Mouse (Mus musculus) lung, postnatal 10 days (tissue): Measurements from ENCODE around the gene Gm2a.

Experiments used
- DNase-seq: peaks from one replicate; pipeline ENCODE4 v3.0.0; 2021

Gene Gm2a

DNA sequence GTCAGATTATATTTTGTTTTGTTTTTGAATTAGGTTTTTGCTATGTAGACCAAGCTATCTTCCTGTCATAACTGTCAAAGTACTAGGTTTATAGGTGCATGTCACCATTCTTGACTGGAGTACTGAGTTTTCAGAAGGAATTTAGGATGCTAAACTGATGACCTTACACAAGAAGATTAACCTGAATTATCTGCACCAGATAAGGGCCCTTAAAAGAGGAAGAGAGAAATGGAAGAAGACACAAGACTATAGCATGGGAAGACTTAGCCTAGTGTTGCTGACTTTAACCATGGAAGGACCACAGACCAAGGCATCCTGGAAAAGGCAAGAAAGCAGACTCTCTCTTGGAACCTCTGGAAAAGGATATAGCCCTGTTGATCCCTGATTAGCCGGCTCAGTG lies 35.3 kb downstream of the Gm2a start:
- no peak for DNase-seq

DNA sequence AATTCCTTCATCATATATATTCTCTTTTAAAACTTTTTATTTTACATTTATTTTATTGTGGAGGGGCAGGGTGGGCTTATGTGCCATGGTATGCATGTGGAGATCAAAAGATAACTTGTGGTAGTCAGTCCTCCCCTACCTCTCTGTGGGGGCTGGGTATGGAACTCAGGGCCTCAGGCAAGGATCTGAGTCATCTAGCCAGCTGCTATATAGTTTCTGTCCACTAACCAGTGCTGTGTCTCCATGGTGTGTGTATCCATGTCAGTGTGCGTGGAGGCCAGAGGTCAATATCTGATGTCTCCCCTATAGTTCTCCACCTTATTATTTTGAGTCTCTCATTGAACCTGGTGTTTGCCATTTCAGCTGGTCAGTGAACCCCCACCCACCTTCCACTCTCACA lies 36.5 kb downstream of the Gm2a start:
- no peak for DNase-seq

DNA sequence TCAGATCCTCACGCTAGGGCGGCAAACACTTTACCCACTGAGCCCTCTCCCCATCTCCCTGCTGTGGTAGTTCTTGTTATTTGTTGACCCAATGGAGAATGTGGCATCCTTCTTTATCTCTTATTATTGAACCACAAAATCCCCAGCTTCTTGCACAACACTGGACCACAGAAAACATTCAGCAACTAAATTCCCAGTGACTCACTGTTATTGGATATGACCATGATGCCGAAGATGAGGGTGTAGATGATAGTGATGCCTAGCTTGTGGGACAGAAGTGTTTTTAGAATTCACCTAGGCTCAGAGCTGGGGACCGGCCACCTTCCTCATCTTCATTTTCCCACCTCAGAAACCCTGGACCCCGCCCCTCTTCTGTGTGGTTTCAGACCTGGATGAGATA lies 37.0 kb downstream of the Gm2a start:
- no peak for DNase-seq

DNA sequence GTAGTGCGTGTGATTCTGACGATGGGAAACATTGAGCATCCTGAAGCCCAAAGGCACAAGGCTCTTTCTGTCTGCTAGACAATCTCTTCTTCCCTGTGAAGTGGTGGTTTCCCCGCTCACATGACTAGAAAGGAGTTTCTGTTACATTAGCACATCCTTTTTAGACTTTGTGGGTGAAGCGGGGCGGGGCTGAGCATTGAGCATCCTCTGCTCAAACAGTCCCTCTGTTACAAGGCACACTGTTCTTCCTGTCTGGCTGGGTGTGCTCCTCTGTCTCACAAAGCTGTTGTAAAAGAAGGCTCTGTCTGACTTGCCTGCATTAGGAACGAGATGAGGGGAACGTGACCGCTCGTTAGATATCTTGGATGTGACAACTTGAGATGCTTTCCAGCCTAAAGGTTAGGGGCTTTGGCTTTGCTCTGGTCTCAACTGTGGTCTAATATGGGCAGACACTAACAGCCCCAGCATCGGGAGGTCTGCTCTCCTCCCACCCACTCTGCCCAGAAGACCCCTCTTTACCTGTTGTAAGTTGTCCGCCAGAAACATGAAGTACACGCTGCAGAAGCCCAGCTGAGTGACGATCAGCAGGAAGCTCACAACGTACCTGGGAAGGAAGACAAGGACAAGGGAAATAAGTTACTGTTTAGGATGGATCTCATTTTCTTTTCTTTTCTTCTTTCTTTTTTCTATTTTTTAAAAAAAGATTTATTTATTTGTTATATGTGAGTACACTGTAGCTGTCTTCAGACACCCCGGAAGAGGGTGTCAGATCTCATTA lies 39.0 kb downstream of the Gm2a start:
- DNase-seq, result no peak

DNA sequence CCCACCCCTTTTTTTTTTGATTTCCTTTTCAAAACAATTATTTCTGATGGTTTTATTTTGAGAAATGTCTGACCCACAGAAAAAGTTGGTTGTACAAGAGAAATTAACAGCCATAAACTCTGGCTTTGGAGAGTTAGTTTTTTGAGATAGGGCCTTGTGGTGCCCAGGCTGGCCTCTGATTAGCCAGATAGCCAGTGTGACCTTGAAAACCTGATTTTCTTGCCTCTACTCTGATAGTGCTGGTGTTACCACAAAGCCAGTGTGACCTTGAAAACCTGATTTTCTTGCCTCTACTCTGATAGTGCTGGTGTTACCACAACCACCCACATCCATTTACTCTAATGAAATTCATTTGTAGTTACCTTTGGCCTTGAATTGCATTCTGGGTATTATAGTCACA lies 39.7 kb downstream of the Gm2a start:
- DNase-seq, result no peak

DNA sequence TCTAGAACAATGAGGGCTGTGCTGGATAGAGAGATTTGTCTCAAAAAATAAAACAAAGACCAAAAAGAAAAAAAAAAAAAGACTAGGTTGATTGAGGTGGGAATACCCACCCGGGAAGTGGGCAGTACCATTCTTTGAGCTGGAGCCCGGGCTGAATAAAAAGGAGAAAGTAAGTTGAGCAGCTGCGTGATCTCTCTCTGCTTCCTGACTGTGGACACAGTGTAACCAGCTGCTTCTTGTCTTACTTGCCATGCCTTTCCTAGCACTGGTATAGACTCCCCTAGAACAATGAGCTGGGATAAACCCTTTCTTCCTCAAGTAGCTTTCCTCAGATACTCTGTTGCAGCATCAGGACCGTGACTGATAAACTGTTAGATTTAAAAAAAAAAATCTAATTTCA lies 43.6 kb downstream of the Gm2a start:
- no peak for DNase-seq

DNA sequence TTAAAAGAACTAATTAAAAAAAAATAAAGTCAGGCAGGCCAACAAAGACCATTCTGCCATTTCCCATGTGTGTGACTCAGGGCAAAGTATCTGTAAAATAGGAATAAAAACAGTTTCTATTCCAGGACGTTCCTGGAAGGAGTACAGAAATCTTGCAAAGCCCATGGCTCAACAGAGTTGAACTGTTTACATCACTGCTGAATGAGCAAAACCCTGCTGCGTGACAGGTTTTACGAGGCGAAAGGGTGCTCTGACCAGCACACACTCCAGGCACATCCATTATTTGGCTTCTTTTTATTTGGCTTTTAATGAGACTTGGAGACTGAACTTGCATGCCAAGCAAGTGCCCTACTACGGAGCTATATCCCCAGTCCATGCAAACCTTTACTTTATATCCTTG lies 46.1 kb downstream of the Gm2a start:
- DNase-seq, result no peak

- DNase-seq, result no peak
Observed at GRCm38 (mm10) chr11:55146855-55147254, 48.9 kb downstream of the Gm2a start.

DNA sequence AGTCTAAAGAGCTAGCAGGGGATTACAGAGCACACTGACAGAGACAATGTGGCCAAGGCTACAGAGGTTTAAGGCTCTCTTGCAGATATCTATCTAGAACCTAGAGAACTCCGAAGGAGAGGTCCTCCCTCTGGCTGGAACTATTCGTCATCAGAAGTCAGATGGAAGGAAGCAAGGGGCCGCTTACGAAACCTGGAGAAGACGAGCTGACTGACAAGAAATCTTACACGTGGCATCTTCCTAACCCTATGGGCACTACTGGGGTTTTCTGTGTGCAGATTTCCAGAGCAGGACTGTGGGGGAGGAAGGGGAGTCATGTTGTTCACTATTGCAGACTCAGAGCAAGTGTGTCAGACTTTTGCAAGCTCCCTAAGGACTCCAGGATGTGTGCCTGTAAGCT lies 49.5 kb downstream of the Gm2a start:
- DNase-seq, result no peak

DNA sequence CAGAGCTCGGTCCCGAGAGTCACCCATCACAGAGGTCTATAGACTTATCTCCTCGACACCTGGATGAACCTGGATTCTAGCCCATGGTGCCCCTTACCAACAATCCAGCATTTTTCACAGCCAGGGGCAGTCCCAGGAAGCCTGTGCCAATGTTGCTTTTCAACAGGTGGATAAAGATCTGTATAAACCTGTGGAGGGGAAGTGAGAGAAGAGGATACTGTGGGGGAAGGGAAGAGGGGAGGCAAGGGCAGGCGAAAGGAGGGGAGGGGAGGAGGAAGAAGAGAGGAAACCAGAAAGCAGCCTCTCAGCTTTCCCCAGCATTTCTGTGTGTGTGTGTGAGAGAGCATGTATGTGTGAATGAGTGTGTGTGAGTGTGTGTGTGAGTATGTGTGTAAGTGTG lies 50.5 kb downstream of the Gm2a start:
- DNase-seq, result no peak

DNA sequence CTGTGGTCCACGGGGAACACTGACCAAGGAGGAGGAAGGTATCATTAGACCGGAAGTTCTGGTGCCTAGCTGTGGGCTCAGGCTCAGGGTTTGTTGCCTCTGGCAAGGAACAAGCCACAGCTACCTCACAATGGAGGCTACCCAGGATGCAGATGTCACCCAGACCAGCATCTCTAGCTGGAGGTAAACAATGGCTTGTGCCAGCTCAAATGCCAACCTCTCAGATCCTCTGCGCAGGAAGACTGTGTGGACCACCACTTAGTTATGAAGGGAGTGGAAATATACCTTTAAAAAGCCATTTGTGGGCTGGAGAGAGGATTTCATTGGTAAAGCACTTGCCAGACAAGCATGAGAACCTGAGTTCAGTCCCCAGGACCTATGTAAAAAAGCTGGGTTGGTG lies 53.7 kb downstream of the Gm2a start, which contains the start of gene Slc36a3:
Gene Slc36a3, minus strand, starts transcription at position 101 of the 400 bp plus-strand sequence.
- DNase-seq, result no peak

DNA sequence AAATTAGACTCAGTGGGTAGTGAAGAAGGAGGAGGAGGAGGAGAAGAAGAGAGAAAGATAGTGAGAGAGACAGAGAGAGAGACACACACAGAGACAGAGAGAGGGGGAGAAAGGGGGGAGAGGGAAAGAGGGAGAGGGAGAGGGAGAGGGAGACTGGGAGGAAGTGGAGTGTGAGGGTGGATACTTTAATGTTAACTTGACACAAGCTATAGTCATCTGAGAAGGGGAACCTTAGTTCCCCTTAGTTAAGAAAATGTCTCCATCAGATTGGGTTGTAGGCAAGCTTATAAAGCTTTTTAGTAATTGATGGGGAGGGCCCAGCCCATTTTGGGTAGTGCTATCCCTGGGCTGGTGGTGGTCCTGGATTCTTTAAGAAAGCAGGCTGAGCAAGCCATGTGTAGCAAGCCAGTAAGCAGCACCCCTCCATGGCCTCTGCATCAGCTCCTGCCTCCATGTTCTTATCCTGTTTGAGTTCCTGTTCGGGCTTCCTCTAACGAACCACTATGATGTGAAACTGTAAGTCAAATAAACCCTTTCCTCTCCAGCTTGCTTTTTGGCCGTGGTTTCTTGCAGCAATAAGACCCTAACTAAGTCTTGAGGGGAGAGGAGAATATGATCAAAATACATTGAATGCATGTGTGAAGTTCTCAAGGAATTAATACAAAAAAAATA lies 56.6 kb downstream of the Gm2a start:
- DNase-seq, result no peak

GRCm38 (mm10) chr11:55155070-55155421 lies 57.1 kb downstream of the Gm2a start:
- peak; percentile 20 for DNase-seq

DNA sequence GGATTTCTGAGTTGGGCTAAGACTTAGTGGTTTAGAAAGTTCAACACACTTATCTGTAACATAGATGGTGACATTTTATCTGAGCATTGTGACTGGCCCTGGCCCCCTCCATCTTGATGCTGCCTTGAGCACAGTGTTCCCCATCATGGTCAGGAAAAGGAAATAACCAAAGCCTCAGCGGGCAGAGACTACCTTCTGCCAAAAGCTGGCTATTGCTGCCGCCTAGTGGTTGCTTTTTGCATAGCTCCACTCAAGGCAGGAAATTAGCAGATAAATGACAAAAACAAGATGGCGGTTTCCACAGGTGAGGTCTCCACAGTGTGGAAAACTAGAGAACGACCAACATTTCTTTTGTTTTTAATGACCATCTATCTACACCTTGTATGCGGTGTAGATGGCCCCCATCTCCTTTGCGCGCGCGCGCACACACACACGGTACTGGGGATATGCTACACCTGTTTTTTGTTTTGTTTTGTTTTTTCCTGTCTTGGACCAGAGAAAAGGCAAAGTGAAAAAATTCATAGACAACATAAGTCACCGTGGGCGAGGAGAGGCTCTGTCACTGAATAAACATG lies 61.0 kb downstream of the Gm2a start:
- peak; percentile 88 for DNase-seq
